Mouse (Mus musculus) erythroblast, adult 5-6 weeks (primary cell): ENCODE data around the gene Ndufs7. TPM values are rescaled to one million over a fixed set of nuclear protein-coding genes. Genes with fewer than 3 reads are reported as not detected.

Experiments used
- ATAC-seq: replicated peaks from 2 replicates; pipeline ENCODE4 v1.8.0; 2016; ENCODE audit warnings: moderate number of reproducible peaks, mild to moderate bottlenecking, moderate TSS enrichment, inconsistent platforms; ENCODE audit not compliant: poor library complexity, low FRiP score, severe bottlenecking
- total RNA-seq, 2 experiments: library from RNA; stranded (forward) in 1 of 2; stranded (reverse) in 1 of 2; fragments of 150-400 nt in 1 of 2; fragments of 200-764, 138-1000 nt in 1 of 2; gene quantifications; 2 replicates each; pipeline versions ENCODE4 v1.2.3 to v1.2.4; 2015 to 2017; ENCODE audit warnings: low replicate concordance in 2 of 2

Ndufs7 gene
- total RNA-seq, 2 experiments from 2014 or later, result 14.2 to 25.7 TPM

GRCm38 (mm10) chr10:80285222-80286070 lies 36.5 kb downstream of the Ndufs7 start:
- no peak for ATAC-seq

- no peak for ATAC-seq
Observed at GRCm38 (mm10) chr10:80288097-80288496, 39.2 kb downstream of the Ndufs7 start.

- ATAC-seq, result no peak
Observed at GRCm38 (mm10) chr10:80288657-80289056, 39.7 kb downstream of the Ndufs7 start.

DNA sequence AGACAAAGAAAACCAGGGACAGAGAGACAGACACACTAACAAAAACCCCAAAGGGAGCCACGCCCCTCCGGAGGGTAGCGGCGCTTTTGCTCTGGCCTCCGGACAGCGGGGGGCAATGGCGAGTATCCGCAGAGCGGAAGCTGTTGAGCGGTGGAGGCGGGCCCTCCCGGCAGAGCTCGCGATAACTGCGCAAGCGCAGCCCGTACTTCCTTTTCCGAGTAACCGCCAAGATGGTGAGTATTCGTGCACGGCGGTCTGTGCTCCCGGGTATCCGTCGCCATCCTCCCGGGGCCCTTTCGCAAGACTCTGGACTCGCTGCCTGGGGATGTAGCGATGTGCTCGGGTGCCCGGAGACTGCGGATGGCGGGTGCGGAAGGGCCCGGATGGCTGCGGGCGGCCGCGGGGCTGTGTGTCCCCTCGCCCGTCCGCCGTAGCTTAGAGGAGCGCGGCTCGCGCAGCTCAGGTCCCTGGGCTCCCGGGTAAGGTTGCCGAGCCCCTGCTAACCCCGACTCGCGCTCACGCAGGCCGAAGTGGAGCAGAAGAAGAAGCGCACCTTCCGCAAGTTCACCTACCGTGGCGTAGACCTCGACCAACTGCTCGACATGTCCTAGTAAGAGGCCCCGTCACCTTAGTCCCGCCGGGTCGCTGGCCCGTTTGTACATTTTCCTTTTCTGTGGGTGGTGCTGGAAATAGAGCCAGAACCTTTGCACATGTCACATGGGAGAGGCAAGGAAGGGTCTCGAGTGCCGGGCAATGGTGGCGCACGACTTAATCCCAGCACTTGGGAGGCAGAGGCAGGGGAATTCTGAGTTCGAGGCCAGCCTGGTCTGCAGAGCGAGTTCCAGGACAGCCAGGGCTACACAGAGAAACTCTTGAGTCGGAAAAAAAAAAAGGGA lies 43.6 kb downstream of the Ndufs7 start, which contains the start of gene Rps15:
Gene Rps15 (plus strand): TSS at position 203 of the 896 bp plus-strand sequence.
- peak; percentile 91 for ATAC-seq

GRCm38 (mm10) chr10:80293325-80293724 lies 44.4 kb downstream of the Ndufs7 start:
- ATAC-seq, result no peak

DNA sequence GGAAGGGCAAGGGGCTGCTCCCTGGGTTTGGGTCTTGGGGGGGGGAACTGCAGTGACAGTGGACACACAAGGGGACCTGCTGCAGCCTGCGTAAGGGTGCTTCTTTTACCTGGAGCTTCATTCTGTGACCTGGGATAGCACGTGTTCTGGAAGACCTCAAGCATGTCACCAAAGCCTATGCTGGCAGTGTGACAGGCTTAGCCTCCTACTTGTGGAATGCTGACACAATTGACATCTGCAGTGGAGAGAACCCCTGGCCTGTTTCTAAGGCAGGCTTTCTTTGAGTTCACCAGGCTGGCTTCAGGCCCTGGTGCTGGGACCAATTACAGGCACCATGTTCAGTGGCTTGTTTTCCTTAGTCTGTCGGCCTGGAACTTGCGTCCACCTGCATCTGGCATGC lies 45.4 kb downstream of the Ndufs7 start:
- ATAC-seq, result no peak

GRCm38 (mm10) chr10:80294788-80295303 lies 45.9 kb downstream of the Ndufs7 start:
- ATAC-seq, result no peak

DNA sequence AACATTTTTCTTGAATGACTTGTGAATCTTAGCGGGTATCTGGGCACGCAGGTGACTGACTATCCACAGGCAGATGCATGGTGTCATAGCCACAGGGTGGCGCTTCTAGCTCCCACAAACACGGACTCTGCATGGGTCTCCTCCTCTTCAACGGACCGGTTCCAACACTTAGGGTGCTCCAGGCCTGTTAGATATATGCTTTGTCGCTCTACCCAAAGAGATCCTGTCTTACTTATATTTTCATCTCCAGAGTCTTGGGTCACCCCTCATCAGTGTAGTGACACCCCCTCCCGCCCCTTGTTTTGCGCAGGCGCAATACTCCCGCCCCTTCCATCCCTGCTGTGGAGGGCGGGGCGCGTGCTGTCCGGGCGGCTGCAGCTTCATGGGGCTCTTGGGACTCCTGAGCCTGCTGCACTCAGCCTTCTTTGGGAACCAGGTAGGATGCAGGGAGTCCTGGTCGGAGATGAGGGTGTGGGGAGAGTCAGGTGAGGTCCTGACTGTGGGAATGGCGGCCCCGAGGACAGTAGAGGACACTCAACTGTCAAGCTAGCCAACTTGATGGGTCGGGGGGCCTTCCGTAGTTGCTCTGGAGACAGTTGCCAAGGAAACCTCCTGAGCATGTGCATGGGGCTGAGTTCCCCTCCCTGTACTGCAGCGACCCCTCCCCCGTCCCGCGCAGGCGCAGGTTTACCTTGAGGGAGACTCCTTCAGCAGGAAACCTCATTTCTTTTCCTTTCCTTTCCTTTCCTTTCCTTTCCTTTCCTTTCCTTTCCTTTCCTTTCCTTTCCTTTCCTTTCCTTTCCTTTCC lies 46.9 kb downstream of the Ndufs7 start, which contains the start of gene Apc2:
Gene Apc2 (plus strand): TSS at position 360 of the 808 bp plus-strand sequence.
- peak; percentile 51 for ATAC-seq

DNA sequence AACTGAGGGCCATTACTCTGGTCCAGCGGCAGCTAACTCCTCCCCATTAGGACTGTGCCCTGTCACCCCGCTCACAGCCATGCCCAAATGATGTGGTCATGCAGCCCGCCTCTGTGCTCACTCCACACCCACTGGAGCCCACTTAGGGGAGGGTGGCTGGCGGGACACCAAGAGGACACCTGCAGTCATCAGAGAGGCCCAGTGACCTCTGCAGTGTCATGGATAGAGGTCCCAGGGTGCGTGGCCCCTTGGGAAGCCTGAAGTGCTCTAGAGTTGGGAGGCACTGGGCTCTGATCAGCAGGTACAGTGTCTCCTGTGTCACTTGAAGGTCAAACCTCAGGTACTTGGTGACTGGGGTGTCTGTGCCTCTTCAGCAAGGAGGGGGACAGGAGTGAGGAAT lies 47.9 kb downstream of the Ndufs7 start:
- no peak for ATAC-seq

DNA sequence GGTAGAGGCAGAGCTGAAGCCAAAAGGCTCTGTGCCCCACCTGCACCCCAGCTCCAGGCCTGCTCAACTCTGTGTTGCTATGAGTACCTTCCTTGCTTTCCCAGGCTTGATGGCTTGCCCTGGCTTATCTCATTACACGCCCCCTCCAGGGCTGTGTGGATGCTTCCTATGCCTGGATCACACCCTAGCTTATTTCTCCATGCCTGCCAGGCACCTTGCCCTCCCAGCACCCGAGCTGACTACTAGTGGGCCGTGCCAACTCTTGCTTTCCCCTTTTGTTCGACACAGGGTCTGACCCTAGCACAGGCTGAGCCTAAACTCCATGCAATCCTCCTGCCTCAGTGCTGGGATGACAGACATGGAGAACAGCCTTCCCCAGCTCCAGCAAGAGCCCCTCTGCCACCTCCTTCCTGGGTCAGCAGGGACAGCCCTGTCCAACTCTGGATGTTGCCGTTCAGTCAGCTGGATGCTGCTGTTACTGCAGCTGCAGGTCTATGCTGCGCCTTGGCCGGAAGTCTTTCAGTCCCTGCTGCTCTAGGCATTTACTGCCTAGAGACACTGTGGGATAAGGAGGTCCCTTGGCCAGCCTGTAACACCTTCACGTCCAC lies 48.7 kb downstream of the Ndufs7 start:
- ATAC-seq, result no peak

DNA sequence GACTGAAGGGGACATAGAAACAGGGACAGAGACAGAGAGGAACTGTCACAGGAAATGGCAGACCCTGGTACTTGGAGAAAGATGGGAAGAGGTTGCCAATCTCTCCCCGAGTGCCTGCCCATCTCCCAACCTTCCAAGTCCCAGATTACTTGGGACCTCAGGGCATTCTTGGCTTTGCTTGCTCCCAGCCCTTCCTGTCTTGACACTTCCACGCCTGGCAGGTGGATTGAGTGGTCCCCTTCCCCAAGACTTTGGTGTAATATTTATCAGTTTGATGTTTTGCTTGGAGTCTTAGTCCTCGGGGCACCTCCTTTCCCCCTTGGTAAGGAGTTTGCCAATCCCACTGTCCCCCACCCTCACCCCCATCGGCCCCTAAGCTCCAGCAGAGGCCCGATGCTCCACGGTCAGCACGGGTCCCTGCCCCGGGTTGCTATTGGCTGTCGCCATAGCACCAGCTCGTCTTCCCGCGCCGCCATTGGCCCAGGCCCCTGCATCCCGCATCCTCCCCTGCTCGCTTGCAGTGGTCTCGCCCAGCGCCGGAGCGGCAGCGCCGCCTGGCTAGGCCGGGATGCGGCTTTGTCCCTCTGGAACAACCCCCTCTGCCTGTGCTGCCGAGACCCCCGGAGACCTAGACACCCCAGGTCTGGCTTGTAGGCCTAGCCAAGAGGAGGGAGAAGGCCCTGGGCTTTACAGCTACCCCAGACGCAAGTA lies 49.8 kb downstream of the Ndufs7 start:
- no peak for ATAC-seq

DNA sequence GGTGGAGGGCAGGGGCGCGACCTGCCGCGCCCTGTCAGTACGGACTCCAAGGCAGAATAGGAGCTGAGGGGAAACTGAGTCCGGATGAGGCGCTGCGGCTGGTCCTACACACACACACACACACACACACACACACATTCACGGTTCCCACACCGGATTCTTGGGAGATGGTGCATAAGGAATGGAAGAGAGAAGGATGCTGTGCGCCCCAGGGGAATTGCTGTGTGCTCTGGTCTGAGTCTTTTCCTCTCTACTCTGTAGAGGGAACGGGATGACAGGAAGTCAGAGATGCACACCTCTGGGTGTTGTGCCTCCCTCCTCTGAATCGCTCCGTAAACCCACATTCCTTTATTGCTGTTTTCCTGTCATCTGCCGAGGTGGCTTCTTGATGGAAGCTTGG lies 50.4 kb downstream of the Ndufs7 start:
- ATAC-seq, result no peak

GRCm38 (mm10) chr10:80299824-80300223 lies 50.9 kb downstream of the Ndufs7 start:
- ATAC-seq, result no peak

GRCm38 (mm10) chr10:80300672-80301181 lies 51.8 kb downstream of the Ndufs7 start:
- no peak for ATAC-seq

DNA sequence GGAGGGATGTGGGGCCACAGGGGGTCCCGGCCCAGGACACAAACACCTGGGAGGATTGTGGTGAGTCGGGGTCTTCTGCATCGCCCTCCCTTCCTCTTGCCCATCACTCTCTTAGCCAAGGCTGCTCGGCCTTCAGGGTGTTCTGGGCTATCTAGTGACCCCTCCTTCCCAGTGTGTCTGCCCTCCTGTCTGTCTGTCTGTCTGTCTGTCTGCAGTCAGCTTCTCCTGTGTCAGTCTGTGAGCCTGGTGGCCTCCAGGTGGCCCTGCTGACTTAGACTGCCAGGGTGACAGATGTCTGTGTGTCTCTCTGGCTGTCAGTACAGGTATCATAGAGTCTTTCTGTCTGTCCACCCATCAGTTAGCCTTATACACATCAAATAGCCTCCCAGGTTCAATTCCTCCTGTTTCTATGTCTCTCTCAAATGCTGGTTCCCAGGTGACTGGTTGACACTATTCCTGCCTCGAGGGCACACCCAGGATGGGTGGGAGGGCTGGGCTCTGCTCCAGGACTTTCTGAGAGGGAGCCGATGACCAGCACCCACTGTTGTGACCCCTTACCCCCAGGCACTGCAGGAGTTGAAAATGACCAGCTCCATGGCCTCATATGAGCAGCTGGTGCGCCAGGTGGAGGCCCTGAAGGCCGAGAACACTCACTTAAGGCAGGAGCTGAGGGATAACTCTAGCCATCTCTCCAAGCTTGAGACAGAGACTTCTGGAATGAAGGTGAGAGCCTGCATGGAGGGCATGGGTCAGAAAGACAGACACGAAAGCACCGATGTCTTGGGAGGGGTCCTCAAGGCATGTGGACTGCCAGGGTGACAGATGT lies 52.5 kb downstream of the Ndufs7 start:
- no peak for ATAC-seq

DNA sequence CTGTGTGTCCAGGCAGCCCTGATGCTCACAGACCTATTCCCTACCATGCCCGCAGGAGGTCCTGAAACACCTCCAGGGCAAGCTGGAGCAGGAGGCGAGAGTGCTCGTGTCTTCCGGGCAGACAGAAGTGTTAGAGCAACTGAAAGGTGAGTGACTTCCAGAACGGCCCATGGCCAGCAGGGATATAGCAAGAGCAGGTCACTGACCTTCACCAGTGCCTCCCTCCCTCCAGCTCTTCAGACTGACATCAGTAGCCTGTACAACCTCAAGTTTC lies 53.1 kb downstream of the Ndufs7 start:
- 0 out of 2 replicates have a peak, but pooled peaks have one; percentile 1 for ATAC-seq

- 0 out of 2 replicates have a peak, but pooled peaks have one; percentile 18 for ATAC-seq
Observed at GRCm38 (mm10) chr10:80302471-80302881, 53.6 kb downstream of the Ndufs7 start.

- peak; percentile 2; the same call in 1 of the 2 replicates for ATAC-seq
Observed at GRCm38 (mm10) chr10:80304458-80304857, 55.5 kb downstream of the Ndufs7 start.
